ENCODE assay signal across 10 mouse cellular contexts in the genomic region with DNA sequence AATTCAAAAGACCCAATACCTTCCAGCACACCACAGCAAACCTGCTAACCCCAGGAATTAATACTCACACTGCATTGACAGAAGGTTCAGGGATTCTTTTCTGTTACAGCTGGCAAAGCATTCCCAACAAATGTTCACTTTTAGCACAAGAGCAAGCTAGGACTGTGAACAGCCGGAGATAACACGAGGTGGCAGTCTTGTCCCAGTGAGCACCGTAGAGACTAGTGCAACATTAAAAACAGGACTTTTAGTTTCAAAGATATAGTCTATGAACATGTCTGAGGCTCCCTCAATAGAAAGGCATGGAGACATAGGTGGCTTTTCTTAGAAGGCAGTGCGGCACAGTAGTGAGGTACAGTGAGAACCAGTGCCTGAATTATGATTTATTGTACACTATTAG. TPM values are rescaled to one million over a fixed set of nuclear protein-coding genes. Genes with fewer than 3 reads are reported as not detected.
DNase-seq lines count a peak whose midpoint lies in the region; ATAC-seq lines count a peak whose summit lies in the region.
"Had no signal": no experiment of that assay in that cellular context is flagged by ENCODE, and none has a peak within 500 bp of the region (broad histone marks: within the 10 kb centered on the region; RNA-seq: fewer than 3 reads in every experiment).

No protein-coding gene starts in this region.

- H3K4me3 ChIP-seq in heart, embryonic 16.5 days (ENCODE audit: low read length), result no peak overlapping the region
- H3K4me3 ChIP-seq in heart, embryonic 10.5 days, result no peak overlapping the region
- H3K4me3 ChIP-seq: embryonic facial prominence, embryonic 12.5 days; limb, embryonic 13.5 days had no signal

- H3K27ac ChIP-seq in heart, embryonic 16.5 days (ENCODE audit: low read length), result no peak overlapping the region
- H3K27ac ChIP-seq in heart, embryonic 10.5 days, result no peak overlapping the region
- H3K27ac ChIP-seq: embryonic facial prominence, embryonic 12.5 days; limb, embryonic 13.5 days had no signal

- 0 out of 2 replicates have a peak, but pooled peaks have one; percentile 37 for ATAC-seq in heart, embryonic 16.5 days (replicated peaks; ENCODE audit: extremely low read depth, insufficient read depth, low FRiP score)
- ATAC-seq in megakaryocyte-erythroid progenitor cell, adult 5-6 weeks (replicated peaks; ENCODE audit: low FRiP score, low TSS enrichment, poor library complexity, severe bottlenecking), result no peak
- ATAC-seq in cerebellum, adult (ENCODE audit: insufficient number of reproducible peaks, low FRiP score, low TSS enrichment), result no peak
- ATAC-seq in megakaryocyte progenitor cell, adult 5-6 weeks (replicated peaks; ENCODE audit: poor library complexity), result no peak

- no peaks in the 10 kb centered on the region for H3K36me3 ChIP-seq in heart, embryonic 16.5 days (ENCODE audit: control insufficient read depth, insufficient read depth)
- no peaks in the 10 kb centered on the region for H3K36me3 ChIP-seq in heart, embryonic 10.5 days
- H3K36me3 ChIP-seq: embryonic facial prominence, embryonic 12.5 days; limb, embryonic 13.5 days had no signal

- peaks cover 3% of the 10 kb centered on the region; the same call in 1 of the 2 replicates for H3K4me1 ChIP-seq in heart, embryonic 16.5 days (ENCODE audit: control insufficient read depth, insufficient read depth, low read length)
- 0 out of 2 replicates have a peak, but pooled peaks cover 4% of the 10 kb centered on the region for H3K4me1 ChIP-seq in heart, embryonic 10.5 days
- H3K4me1 ChIP-seq: embryonic facial prominence, embryonic 12.5 days; limb, embryonic 13.5 days had no signal

- no peak for DNase-seq in heart, embryonic 10.5 days (ENCODE audit: low spot score)
- peak; percentile 25 to 39 for DNase-seq in frontal cortex, postnatal 10 days (ENCODE audit: low spot score in 2 of 2)
- peak; percentile 34 to 59 for DNase-seq in layer of hippocampus, postnatal 36 days
- DNase-seq in lung, postnatal 36 days, result peak; percentile 32

- no peak overlapping the region for H3K9ac ChIP-seq in heart, embryonic 16.5 days (ENCODE audit: low read length)
- H3K9ac ChIP-seq: embryonic facial prominence, embryonic 12.5 days; limb, embryonic 13.5 days had no signal

- H3K27me3 ChIP-seq in heart, embryonic 16.5 days (ENCODE audit: control insufficient read depth, insufficient read depth, low read length), result no peaks in the 10 kb centered on the region
- no peaks in the 10 kb centered on the region for H3K27me3 ChIP-seq in heart, embryonic 10.5 days (ENCODE audit: insufficient read depth, poor library complexity, severe bottlenecking)
- H3K27me3 ChIP-seq: embryonic facial prominence, embryonic 12.5 days; limb, embryonic 13.5 days had no signal

- WGBS in heart, embryonic 16.5 days, result 57% methylated on average over 4 of the region's 4 CpGs
- WGBS in heart, embryonic 10.5 days, result 74% methylated on average over 4 of the region's 4 CpGs

- no peak overlapping the region for H3K4me2 ChIP-seq in heart, embryonic 16.5 days (ENCODE audit: low read depth, low read length)
- H3K4me2 ChIP-seq: embryonic facial prominence, embryonic 12.5 days; limb, embryonic 13.5 days had no signal

- no peaks in the 10 kb centered on the region for H3K9me3 ChIP-seq in heart, embryonic 16.5 days (replicated peaks; ENCODE audit: control insufficient read depth, low read length)
- H3K9me3 ChIP-seq in heart, embryonic 10.5 days, result no peaks in the 10 kb centered on the region
- H3K9me3 ChIP-seq: embryonic facial prominence, embryonic 12.5 days; limb, embryonic 13.5 days had no signal

RNA-seq across cellular contexts. Expression of gene Gm9958, which starts 38.2 kb away (rescaled TPM):
- polyA plus RNA-seq in heart, embryonic 16.5 days (2015; fragmentation: Nextera tagmentation; extraction: Ambion mirVana), result 2.2 and 3.4 TPM in 2 replicates
- polyA plus RNA-seq in heart, embryonic 10.5 days (2016; fragmentation: Nextera tagmentation; extraction: Ambion mirVana), result 3.2 and 3.8 TPM in 2 replicates
- total RNA-seq in layer of hippocampus, postnatal 36 days (2021), result 1 to 10 TPM; 2.1 to 2.6 TPM
- 3.3 and 5.2 TPM in 2 replicates for total RNA-seq in megakaryocyte-erythroid progenitor cell, adult 5-6 weeks (2014; fragmentation: Nextera tagmentation)
- 1.4 and 2.4 TPM in 2 replicates for total RNA-seq in megakaryocyte-erythroid progenitor cell, adult 5-6 weeks (2017)
- total RNA-seq in megakaryocyte progenitor cell, adult 5-6 weeks (2015), result 2.0 and 4.1 TPM in 2 replicates
- 1.3 and 2.4 TPM in 2 replicates for total RNA-seq in megakaryocyte progenitor cell, adult 5-6 weeks (2017)

RNA-seq across cellular contexts. Expression of gene Ankrd17, which starts 38.8 kb away (rescaled TPM):
- polyA plus RNA-seq in heart, embryonic 16.5 days (2015; fragmentation: Nextera tagmentation; extraction: Ambion mirVana), result 15.7 and 15.8 TPM in 2 replicates
- polyA plus RNA-seq in heart, embryonic 10.5 days (2016; fragmentation: Nextera tagmentation; extraction: Ambion mirVana), result 19.2 and 26.0 TPM in 2 replicates
- total RNA-seq in layer of hippocampus, postnatal 36 days (2021), result 100 to 1,000 TPM; 106 to 117 TPM
- total RNA-seq in megakaryocyte-erythroid progenitor cell, adult 5-6 weeks (2014; fragmentation: Nextera tagmentation), result 115 and 123 TPM in 2 replicates
- 115 and 119 TPM in 2 replicates for total RNA-seq in megakaryocyte-erythroid progenitor cell, adult 5-6 weeks (2017)
- 83.2 and 103 TPM in 2 replicates for total RNA-seq in megakaryocyte progenitor cell, adult 5-6 weeks (2015)
- total RNA-seq in megakaryocyte progenitor cell, adult 5-6 weeks (2017), result 55.3 and 83.6 TPM in 2 replicates

RNA-seq across cellular contexts. Expression of gene Alb, which starts 55.5 kb away (rescaled TPM):
- polyA plus RNA-seq in heart, embryonic 16.5 days (2015; fragmentation: Nextera tagmentation; extraction: Ambion mirVana), result 5.7 and 6.5 TPM in 2 replicates
- 1.2 and 25.7 TPM in 2 replicates for polyA plus RNA-seq in heart, embryonic 10.5 days (2016; fragmentation: Nextera tagmentation; extraction: Ambion mirVana)
- total RNA-seq in layer of hippocampus, postnatal 36 days (2021), result not detected
- not detected in 2 replicates for total RNA-seq in megakaryocyte-erythroid progenitor cell, adult 5-6 weeks (2014; fragmentation: Nextera tagmentation)
- not detected in 2 replicates for total RNA-seq in megakaryocyte-erythroid progenitor cell, adult 5-6 weeks (2017)
- not detected in 2 replicates for total RNA-seq in megakaryocyte progenitor cell, adult 5-6 weeks (2015)
- not detected in 2 replicates for total RNA-seq in megakaryocyte progenitor cell, adult 5-6 weeks (2017)
